Mouse (Mus musculus): ENCODE results near the gene Mroh2a. TPM values are rescaled to one million over a fixed set of nuclear protein-coding genes. Genes with fewer than 3 reads are reported as not detected.

Gene Mroh2a
- polyA plus RNA-seq (2015; fragmentation: Nextera tagmentation; extraction: Ambion mirVana), result 0.73 and 0.88 TPM in 2 replicates

- H3K9ac ChIP-seq (replicated peaks), result no peak within 1 kb of the TSS
- no peak within 1 kb of the TSS for H3K4me3 ChIP-seq
- peaks cover 67% of the 10 kb centered on the region for H3K9me3 ChIP-seq
- no peak within 1 kb of the TSS for H3K27ac ChIP-seq (replicated peaks)
- H3K36me3 ChIP-seq, result no peaks in the 10 kb centered on the region
- 54% methylated on average over 5 of the region's 5 CpGs for WGBS
- H3K4me2 ChIP-seq (replicated peaks), result no peak within 1 kb of the TSS
- no peaks in the 10 kb centered on the region for H3K4me1 ChIP-seq
- H3K27me3 ChIP-seq, result no peaks in the 10 kb centered on the region
- no peak for ATAC-seq (replicated peaks)
Measured at GRCm38 (mm10) chr1:88226670-88227379, at the start of gene Mroh2a. TSS of gene Mroh2a (plus strand) at chr1:88226986.

GRCm38 (mm10) chr1:88179657-88180056 lies 47.1 kb upstream of the Mroh2a start:
- H3K36me3 ChIP-seq, result no peaks in the 10 kb centered on the region
- H3K4me2 ChIP-seq (replicated peaks), result no peak overlapping the region
- no peaks in the 10 kb centered on the region for H3K27me3 ChIP-seq
- no peak overlapping the region for H3K4me3 ChIP-seq
- no peaks in the 10 kb centered on the region for H3K4me1 ChIP-seq
- 0 out of 2 replicates have a peak, but pooled peaks cover 5% of the 10 kb centered on the region for H3K9me3 ChIP-seq
- no peak overlapping the region for H3K27ac ChIP-seq (replicated peaks)
- ATAC-seq (replicated peaks), result no peak
- no peak overlapping the region for H3K9ac ChIP-seq (replicated peaks)
- 92% methylated on average over 1 of the region's 1 CpGs for WGBS

- no peak overlapping the region for H3K4me2 ChIP-seq (replicated peaks)
- no peak overlapping the region for H3K4me3 ChIP-seq
- no peak for ATAC-seq (replicated peaks)
- H3K4me1 ChIP-seq, result no peaks in the 10 kb centered on the region
- no peak overlapping the region for H3K27ac ChIP-seq (replicated peaks)
- H3K9ac ChIP-seq (replicated peaks), result no peak overlapping the region
- no peaks in the 10 kb centered on the region for H3K9me3 ChIP-seq
- 89% methylated on average over 5 of the region's 5 CpGs for WGBS
- no peaks in the 10 kb centered on the region for H3K36me3 ChIP-seq
- no peaks in the 10 kb centered on the region for H3K27me3 ChIP-seq
Measured at GRCm38 (mm10) chr1:88186325-88186935, 40.4 kb upstream of the Mroh2a start.

GRCm38 (mm10) chr1:88192136-88192535 lies 34.6 kb upstream of the Mroh2a start:
- H3K9me3 ChIP-seq, result no peaks in the 10 kb centered on the region
- no peak for ATAC-seq (replicated peaks)
- WGBS, result 74% methylated on average over 3 of the region's 3 CpGs
- H3K4me1 ChIP-seq, result no peaks in the 10 kb centered on the region
- no peaks in the 10 kb centered on the region for H3K36me3 ChIP-seq
- no peaks in the 10 kb centered on the region for H3K27me3 ChIP-seq
- no peak overlapping the region for H3K4me3 ChIP-seq
- H3K27ac ChIP-seq (replicated peaks), result no peak overlapping the region
- H3K9ac ChIP-seq (replicated peaks), result no peak overlapping the region
- no peak overlapping the region for H3K4me2 ChIP-seq (replicated peaks)

- no peak for ATAC-seq (replicated peaks)
- Histone ChIP-seq H3K9ac (replicated peaks) (no peak overlapping the region), H3K27ac (replicated peaks) (no peak overlapping the region), H3K4me2 (replicated peaks) (no peak overlapping the region), H3K4me1 (no peaks in the 10 kb centered on the region), H3K27me3 (no peaks in the 10 kb centered on the region), H3K4me3 (no peak overlapping the region), H3K36me3 (no peaks in the 10 kb centered on the region), H3K9me3 (no peaks in the 10 kb centered on the region)
- WGBS, result 94% methylated on average over 1 of the region's 1 CpGs
Measured at GRCm38 (mm10) chr1:88195687-88196086, 31.1 kb upstream of the Mroh2a start.

- H3K36me3 ChIP-seq, result no peaks in the 10 kb centered on the region
- H3K4me2 ChIP-seq (replicated peaks), result no peak overlapping the region
- no peak overlapping the region for H3K4me3 ChIP-seq
- H3K9me3 ChIP-seq, result no peaks in the 10 kb centered on the region
- WGBS, result 76% methylated on average over 3 of the region's 3 CpGs
- no peak for ATAC-seq (replicated peaks)
- no peaks in the 10 kb centered on the region for H3K4me1 ChIP-seq
- H3K9ac ChIP-seq (replicated peaks), result no peak overlapping the region
- no peak overlapping the region for H3K27ac ChIP-seq (replicated peaks)
- H3K27me3 ChIP-seq, result no peaks in the 10 kb centered on the region
Measured at GRCm38 (mm10) chr1:88197443-88197842, 29.3 kb upstream of the Mroh2a start.

GRCm38 (mm10) chr1:88199996-88200395 lies 26.8 kb upstream of the Mroh2a start:
- ATAC-seq (replicated peaks), result no peak
- Histone ChIP-seq H3K9me3 (no peaks in the 10 kb centered on the region), H3K4me1 (peaks cover 1% of the 10 kb centered on the region; the same call in 1 of the 2 replicates), H3K27ac (replicated peaks) (no peak overlapping the region), H3K4me2 (replicated peaks) (no peak overlapping the region), H3K36me3 (0 out of 2 replicates have a peak, but pooled peaks cover 3% of the 10 kb centered on the region), H3K4me3 (no peak overlapping the region), H3K9ac (replicated peaks) (no peak overlapping the region), H3K27me3 (no peaks in the 10 kb centered on the region)
- WGBS, result 81% methylated on average over 2 of the region's 2 CpGs

- Histone ChIP-seq H3K9ac (replicated peaks) (no peak within 1 kb of the TSS), H3K4me3 (no peak within 1 kb of the TSS), H3K36me3 (0 out of 2 replicates have a peak, but pooled peaks cover 3% of the 10 kb centered on the region), H3K9me3 (no peaks in the 10 kb centered on the region), H3K4me1 (peaks cover 6% of the 10 kb centered on the region; the same call in 1 of the 2 replicates), H3K27ac (replicated peaks) (no peak within 1 kb of the TSS), H3K27me3 (no peaks in the 10 kb centered on the region), H3K4me2 (replicated peaks) (no peak within 1 kb of the TSS)
- 84% methylated on average over 7 of the region's 7 CpGs for WGBS
- ATAC-seq (replicated peaks), result no peak
Measured at GRCm38 (mm10) chr1:88200456-88200855, 26.3 kb upstream of the Mroh2a start, which contains the start of gene Ugt1a2. TSS of gene Ugt1a2 (plus strand) at chr1:88200601.

GRCm38 (mm10) chr1:88205294-88205922 lies 21.4 kb upstream of the Mroh2a start, which contains the start of gene Dnajb3:
TSS of gene Dnajb3 (minus strand) at chr1:88205782.
- H3K36me3 ChIP-seq, result 0 out of 2 replicates have a peak, but pooled peaks cover 3% of the 10 kb centered on the region
- peaks cover 10% of the 10 kb centered on the region for H3K4me1 ChIP-seq
- peak; percentile 100 for ATAC-seq (replicated peaks)
- 5% methylated on average over 59 of the region's 62 CpGs for WGBS
- H3K9me3 ChIP-seq, result no peaks in the 10 kb centered on the region
- H3K9ac ChIP-seq (replicated peaks), result peak within 1 kb of the TSS; percentile 64
- peak within 1 kb of the TSS; percentile 58; the same call in 1 of the 2 replicates for H3K27ac ChIP-seq (replicated peaks)
- peak within 1 kb of the TSS; percentile 66 for H3K4me3 ChIP-seq
- peak within 1 kb of the TSS; percentile 92 for H3K4me2 ChIP-seq (replicated peaks)
- H3K27me3 ChIP-seq, result no peaks in the 10 kb centered on the region

- Histone ChIP-seq H3K27me3 (no peaks in the 10 kb centered on the region), H3K4me3 (no peak overlapping the region), H3K36me3 (0 out of 2 replicates have a peak, but pooled peaks cover 3% of the 10 kb centered on the region), H3K9ac (replicated peaks) (no peak overlapping the region), H3K27ac (replicated peaks) (no peak overlapping the region), H3K4me1 (peaks cover 10% of the 10 kb centered on the region), H3K4me2 (replicated peaks) (no peak overlapping the region), H3K9me3 (peaks cover 7% of the 10 kb centered on the region)
- ATAC-seq (replicated peaks), result no peak
- WGBS, result 80% methylated on average over 2 of the region's 2 CpGs
Measured at GRCm38 (mm10) chr1:88206843-88207479, 19.8 kb upstream of the Mroh2a start.

- Histone ChIP-seq H3K27me3 (no peaks in the 10 kb centered on the region), H3K4me3 (no peak within 1 kb of the TSS), H3K9ac (replicated peaks) (no peak within 1 kb of the TSS), H3K36me3 (no peaks in the 10 kb centered on the region), H3K27ac (replicated peaks) (no peak within 1 kb of the TSS), H3K9me3 (peaks cover 51% of the 10 kb centered on the region), H3K4me2 (replicated peaks) (no peak within 1 kb of the TSS), H3K4me1 (no peaks in the 10 kb centered on the region)
- 70% methylated on average over 8 of the region's 8 CpGs for WGBS
- no peak for ATAC-seq (replicated peaks)
Measured at GRCm38 (mm10) chr1:88211812-88212211, 15.0 kb upstream of the Mroh2a start, which contains the start of gene Ugt1a1. TSS of gene Ugt1a1 (plus strand) at chr1:88211959.

Data from forebrain, embryonic 15.5 days (tissue).